Mouse (Mus musculus) heart, embryonic 12.5 days (tissue): ENCODE data around the gene Timm44. TPM values are rescaled to one million over a fixed set of nuclear protein-coding genes. Genes with fewer than 3 reads are reported as not detected.

Source experiments
- ATAC-seq: fragments of 200-750 bp; cut with Nextera tagmentation; 2 replicates; pipeline ENCODE4 v1.8.0; 2017; ENCODE audit warnings: moderate TSS enrichment, moderate library complexity; ENCODE audit not compliant: insufficient number of reproducible peaks, low FRiP score
- H3K27ac ChIP-seq: fragments of 300-500 bp; sonication (generic); 2 replicates; pipeline ENCODE4 v1.5.1; 2016; ENCODE audit warnings: mild to moderate bottlenecking, moderate library complexity; ENCODE audit not compliant: poor library complexity, severe bottlenecking
- H3K27me3 ChIP-seq: fragments of 300-500 bp; sonication (generic); replicated peaks from 2 replicates; pipeline ENCODE4 v1.6.1; 2016; ENCODE audit warnings: mild to moderate bottlenecking, moderate library complexity
- H3K36me3 ChIP-seq: fragments of 300-500 bp; sonication (generic); 2 replicates; pipeline ENCODE4 v1.6.1; 2016; ENCODE audit warnings: mild to moderate bottlenecking, moderate library complexity
- H3K4me1 ChIP-seq: fragments of 300-500 bp; sonication (generic); replicated peaks from 2 replicates; pipeline ENCODE4 v1.6.1; 2016; ENCODE audit warnings: mild to moderate bottlenecking
- H3K4me2 ChIP-seq: fragments of 300-500 bp; sonication (generic); 2 replicates; pipeline ENCODE4 v1.6.1; 2016; ENCODE audit warnings: mild to moderate bottlenecking, moderate library complexity
- H3K4me3 ChIP-seq: fragments of 300-500 bp; sonication (generic); 2 replicates; pipeline ENCODE4 v1.5.1; 2016; ENCODE audit warnings: mild to moderate bottlenecking
- H3K9ac ChIP-seq: fragments of 300-500 bp; sonication (generic); 2 replicates; pipeline ENCODE4 v1.6.1; 2016; ENCODE audit warnings: mild to moderate bottlenecking, moderate library complexity
- H3K9me3 ChIP-seq: fragments of 300-500 bp; sonication (generic); replicated peaks from 2 replicates; pipeline ENCODE4 v1.6.1; 2016; ENCODE audit warnings: mild to moderate bottlenecking, moderate library complexity
- WGBS: fragments of 180-500 bp; shearing (Covaris S2); methylation state at CpG from one replicate; pipeline ENCODE4 v1.1.7; 2016; 5-methylcytosine and 5-hydroxymethylcytosine counted together
- polyA plus RNA-seq: library from polyadenylated mRNA; unstranded; fragments of >200 nt; fragmentation: Nextera tagmentation; extraction: Ambion mirVana; gene quantifications from 2 replicates; pipeline ENCODE4 v1.2.1, GENCODE M21; 2016

Gene Timm44
- polyA plus RNA-seq, 1 experiment from 2014 or later = 59.0 TPM

DNA sequence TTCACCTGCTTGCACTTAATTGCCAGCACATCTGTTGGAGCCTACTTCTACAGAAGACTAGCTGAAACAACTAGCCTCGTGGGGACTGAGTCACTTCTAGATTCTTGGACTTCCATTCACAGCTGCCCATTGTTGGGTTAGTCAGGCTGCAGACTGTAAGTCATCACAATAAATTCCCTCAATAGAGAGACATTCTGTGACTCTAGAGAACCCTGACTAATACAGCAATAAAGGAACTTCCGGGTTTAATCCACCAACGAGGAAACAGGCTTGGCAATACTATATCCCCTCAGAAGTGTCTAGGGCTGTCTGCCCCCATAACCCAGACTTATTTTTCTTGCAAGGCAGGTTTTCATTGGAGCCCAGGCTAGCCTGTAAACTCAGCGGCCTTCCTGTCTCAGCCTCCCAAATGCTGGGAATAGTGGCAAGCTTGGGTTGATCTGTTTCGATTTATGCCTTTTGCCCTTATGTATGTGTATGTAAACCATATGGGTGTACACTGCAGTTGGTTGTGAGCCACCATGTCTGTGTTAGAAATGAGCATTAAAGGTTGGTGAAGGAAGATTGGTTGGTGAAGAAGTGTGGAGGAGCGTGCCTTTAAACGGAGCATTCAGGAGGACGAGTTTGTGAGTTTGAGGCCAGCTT lies 23.5 kb downstream of the Timm44 start:
- Histone ChIP-seq H3K4me1 (peaks cover 45% of the 10 kb centered on the region), H3K4me3 (peak overlapping the region; percentile 95), H3K4me2 (peak overlapping the region; percentile 87), H3K27me3 (no peaks in the 10 kb centered on the region), H3K36me3 (peaks cover 39% of the 10 kb centered on the region), H3K9me3 (no peaks in the 10 kb centered on the region), H3K27ac (no peak overlapping the region), H3K9ac (peak overlapping the region; percentile 91)
- WGBS = 41% methylated on average over 8 of the region's 8 CpGs
- ATAC-seq = no peak

DNA sequence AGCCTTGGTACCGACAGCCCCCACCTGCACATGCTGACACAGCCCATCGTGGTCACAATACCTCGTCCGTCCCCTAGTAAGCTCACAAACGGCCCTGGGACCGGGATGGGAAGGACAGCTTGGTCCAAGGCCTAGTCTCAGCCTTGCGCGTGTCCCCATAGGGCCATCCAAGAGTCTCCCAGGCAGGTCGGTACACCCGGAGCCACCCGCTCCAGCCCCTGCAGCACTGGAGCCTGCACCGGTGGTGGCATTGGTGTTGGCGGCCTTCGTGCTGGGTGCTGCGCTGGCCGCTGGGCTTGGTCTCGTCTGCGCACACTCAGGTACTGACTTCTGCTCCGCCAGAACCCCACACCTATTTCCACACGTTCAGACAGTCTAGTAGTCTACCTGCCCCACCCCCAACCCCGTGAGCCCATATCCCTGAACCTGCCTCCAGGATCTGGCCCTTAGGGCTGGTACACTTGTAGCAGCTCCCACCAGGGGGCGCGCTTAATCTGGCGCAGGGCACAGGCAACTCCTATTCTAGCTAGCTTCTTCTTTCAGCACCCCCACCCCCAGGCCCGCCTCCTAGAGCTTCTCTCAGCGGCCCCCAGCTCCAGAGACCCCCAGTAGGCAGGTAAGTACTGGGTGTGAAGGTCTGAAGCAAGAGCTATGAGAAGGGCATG lies 25.3 kb downstream of the Timm44 start:
- WGBS = 31% methylated on average over 26 of the region's 26 CpGs
- Histone ChIP-seq H3K27me3 (no peaks in the 10 kb centered on the region), H3K27ac (no peak overlapping the region), H3K4me3 (no peak overlapping the region), H3K9me3 (no peaks in the 10 kb centered on the region), H3K4me2 (0 out of 2 replicates have a peak overlapping the region, but pooled peaks have one; percentile 4), H3K36me3 (peaks cover 42% of the 10 kb centered on the region), H3K4me1 (peaks cover 39% of the 10 kb centered on the region), H3K9ac (0 out of 2 replicates have a peak overlapping the region, but pooled peaks have one; percentile 47)
- peak; percentile 23; the same call in 1 of the 2 replicates for ATAC-seq

DNA sequence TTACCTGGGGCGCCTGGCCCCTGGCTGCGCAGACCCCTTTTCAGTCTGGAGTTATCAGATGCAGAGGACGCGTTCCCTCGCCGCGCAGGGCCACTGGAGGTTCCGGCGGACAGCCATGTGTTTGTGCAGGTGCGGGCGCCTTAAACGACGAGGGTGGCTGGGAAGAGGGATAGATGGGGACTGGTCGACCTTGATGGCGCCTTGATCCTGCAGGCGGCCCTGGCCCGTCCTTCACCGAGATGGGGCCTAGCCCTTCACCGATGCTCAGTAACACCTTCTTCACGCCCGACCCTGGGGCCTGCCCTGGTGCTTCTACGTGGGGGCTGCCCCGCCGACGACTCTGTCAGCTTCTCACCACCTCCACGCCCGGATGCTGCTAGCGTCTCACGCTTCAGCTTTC lies 26.5 kb downstream of the Timm44 start:
- Histone ChIP-seq H3K27me3 (no peaks in the 10 kb centered on the region), H3K4me1 (peaks cover 38% of the 10 kb centered on the region), H3K4me3 (peak overlapping the region; percentile 15; the same call in 1 of the 2 replicates), H3K9ac (peak overlapping the region; percentile 55; the same call in 1 of the 2 replicates), H3K9me3 (no peaks in the 10 kb centered on the region), H3K36me3 (peaks cover 42% of the 10 kb centered on the region), H3K27ac (peak overlapping the region; percentile 27; the same call in 1 of the 2 replicates), H3K4me2 (peak overlapping the region; percentile 52)
- 5% methylated on average over 29 of the region's 29 CpGs for WGBS
- ATAC-seq = no peak

DNA sequence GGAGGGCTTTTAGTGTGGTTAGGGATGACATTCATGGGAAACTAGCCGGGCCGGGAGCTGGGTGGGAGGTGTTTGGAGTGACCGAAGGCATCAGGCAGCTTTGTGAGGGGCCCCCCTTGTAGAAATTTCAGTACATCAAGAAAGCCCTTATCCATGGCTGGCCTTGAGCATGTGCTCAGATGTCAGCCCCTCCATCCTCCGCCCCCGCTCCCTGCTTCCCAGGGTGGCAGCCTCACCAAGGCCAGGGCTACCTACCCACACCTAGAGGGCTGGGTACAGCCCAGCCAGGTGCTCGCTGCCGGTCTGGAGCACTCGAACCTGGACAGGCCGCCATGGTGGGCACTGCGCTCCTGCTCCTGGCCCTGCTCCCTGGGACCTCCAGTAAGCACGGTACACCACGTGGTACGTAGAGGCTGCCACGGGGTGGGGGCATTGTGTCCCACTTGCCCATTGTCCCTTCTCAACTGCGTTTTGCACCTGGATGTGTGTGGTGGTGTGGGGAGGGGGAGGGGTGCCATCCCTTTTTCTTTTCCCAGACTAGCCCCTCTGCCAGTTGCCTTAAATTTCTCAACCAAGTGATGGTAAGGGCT lies 27.7 kb downstream of the Timm44 start, which contains the start of gene Tgfbr3l:
TSS of gene Tgfbr3l (plus strand) at position 264 of the 590 bp plus-strand sequence.
- peak within 1 kb of the TSS; percentile 52 for H3K4me2 ChIP-seq
- peaks cover 54% of the 10 kb centered on the region for H3K36me3 ChIP-seq
- no peaks in the 10 kb centered on the region for H3K27me3 ChIP-seq
- 75% methylated on average over 15 of the region's 15 CpGs for WGBS
- H3K9ac ChIP-seq = peak within 1 kb of the TSS; percentile 55; the same call in 1 of the 2 replicates
- H3K4me3 ChIP-seq = no peak within 1 kb of the TSS
- ATAC-seq = no peak
- H3K9me3 ChIP-seq = no peaks in the 10 kb centered on the region
- peaks cover 32% of the 10 kb centered on the region for H3K4me1 ChIP-seq
- H3K27ac ChIP-seq = peak within 1 kb of the TSS; percentile 27; the same call in 1 of the 2 replicates

DNA sequence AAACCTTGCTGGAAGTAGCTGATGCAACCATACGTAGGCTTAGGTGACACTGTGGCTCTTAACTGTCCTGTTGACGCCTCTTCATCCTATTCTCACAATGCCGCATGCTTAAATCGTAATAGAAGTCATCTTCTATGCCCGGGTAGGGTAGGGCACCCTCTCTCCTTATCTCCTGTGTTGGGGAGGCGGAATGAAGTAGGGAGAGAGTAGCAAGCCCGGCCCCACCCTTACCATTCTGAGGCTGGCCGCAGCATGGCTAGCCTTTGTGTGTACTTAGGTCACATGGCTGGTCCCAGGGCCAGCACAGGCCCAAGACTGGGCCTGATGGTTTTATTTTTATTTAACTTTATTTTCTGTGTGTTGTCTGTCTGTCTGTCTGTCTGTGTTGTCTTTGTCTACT lies 28.5 kb downstream of the Timm44 start:
- Histone ChIP-seq H3K4me3 (no peak overlapping the region), H3K9ac (no peak overlapping the region), H3K9me3 (no peaks in the 10 kb centered on the region), H3K36me3 (peaks cover 61% of the 10 kb centered on the region), H3K4me1 (peaks cover 28% of the 10 kb centered on the region), H3K27ac (no peak overlapping the region), H3K27me3 (no peaks in the 10 kb centered on the region), H3K4me2 (no peak overlapping the region)
- 86% methylated on average over 8 of the region's 8 CpGs for WGBS
- ATAC-seq = no peak

DNA sequence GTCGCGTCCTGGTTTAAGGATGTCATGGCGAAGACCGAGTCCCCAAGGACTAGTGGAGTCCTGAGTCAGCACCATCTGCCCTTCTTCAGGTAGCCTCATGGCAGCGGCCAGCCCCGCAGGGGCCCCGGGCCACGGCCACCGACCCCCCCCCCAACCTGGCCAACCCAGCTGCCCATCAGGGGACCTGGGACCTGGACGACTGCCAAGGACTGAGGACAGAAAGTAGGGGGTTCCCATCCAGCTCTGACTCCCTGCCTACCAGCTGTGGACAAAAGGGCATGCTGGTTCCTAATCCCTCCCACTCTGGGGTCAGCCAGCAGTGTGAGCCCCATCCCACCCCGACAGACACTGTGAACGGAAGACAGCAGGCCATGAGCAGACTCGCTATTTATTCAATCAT lies 30.0 kb downstream of the Timm44 start:
- Histone ChIP-seq H3K36me3 (peaks cover 71% of the 10 kb centered on the region), H3K27ac (no peak overlapping the region), H3K9me3 (no peaks in the 10 kb centered on the region), H3K4me2 (no peak overlapping the region), H3K4me3 (no peak overlapping the region), H3K27me3 (no peaks in the 10 kb centered on the region), H3K9ac (no peak overlapping the region), H3K4me1 (peaks cover 32% of the 10 kb centered on the region)
- ATAC-seq = no peak
- WGBS = 82% methylated on average over 13 of the region's 13 CpGs

DNA sequence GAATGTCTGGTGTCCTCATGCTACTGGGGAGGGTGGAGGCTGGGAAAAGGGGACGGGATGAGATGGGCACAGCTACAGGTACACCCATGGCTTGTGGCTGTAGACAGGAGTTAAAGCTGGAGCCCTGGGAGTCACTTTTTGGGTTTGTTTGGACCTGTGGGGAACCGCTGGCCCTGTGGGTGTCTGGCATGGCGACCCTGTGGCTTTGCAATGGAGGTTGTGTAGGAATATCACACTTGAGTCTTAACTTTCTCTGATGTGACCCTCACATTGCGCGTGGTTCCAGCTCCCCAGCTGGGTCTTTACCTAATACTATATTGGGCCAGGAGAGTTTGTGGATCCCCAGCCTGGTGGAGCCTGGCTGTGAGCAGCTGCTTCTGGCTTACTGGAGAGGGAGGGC lies 30.7 kb downstream of the Timm44 start:
- no peak overlapping the region for H3K27ac ChIP-seq
- peaks cover 32% of the 10 kb centered on the region for H3K4me1 ChIP-seq
- ATAC-seq = no peak
- no peaks in the 10 kb centered on the region for H3K9me3 ChIP-seq
- H3K4me2 ChIP-seq = no peak overlapping the region
- H3K9ac ChIP-seq = no peak overlapping the region
- peaks cover 76% of the 10 kb centered on the region for H3K36me3 ChIP-seq
- H3K4me3 ChIP-seq = no peak overlapping the region
- no peaks in the 10 kb centered on the region for H3K27me3 ChIP-seq
- 91% methylated on average over 5 of the region's 5 CpGs for WGBS

DNA sequence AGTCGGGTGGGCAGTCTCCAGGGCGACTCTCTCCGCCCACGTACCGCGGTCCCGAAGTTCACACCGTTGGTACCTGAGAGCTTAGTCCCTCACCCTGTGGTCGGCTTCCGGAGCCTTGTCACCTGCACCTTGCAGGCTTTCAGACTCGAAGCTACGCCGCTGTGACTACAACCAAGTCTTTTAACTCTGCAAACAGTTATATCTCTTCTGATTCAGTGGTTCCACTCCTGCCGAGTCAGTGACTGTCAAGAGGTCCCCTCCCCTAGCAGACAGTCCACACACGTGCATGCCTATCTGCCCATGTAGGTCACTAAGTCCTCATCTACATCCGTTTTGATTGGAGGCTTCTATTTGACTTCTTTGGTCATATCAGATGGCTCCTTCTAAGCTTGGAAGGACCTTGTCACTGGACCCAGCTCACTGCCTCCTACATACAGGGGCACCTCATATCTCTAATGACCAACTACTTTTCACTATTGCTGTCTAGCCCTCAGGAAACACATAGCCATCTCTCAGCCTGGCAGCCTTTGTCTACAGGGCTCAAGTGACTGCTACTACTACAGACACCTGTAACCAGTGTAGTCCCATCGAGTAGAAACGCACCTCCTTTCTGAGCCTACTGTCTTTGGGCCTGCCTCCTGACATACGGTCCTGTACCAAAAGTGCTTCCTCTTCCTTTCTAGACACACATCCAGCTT lies 36.4 kb downstream of the Timm44 start:
- H3K36me3 ChIP-seq = peaks cover 35% of the 10 kb centered on the region
- peaks cover 23% of the 10 kb centered on the region for H3K4me1 ChIP-seq
- peaks cover 15% of the 10 kb centered on the region for H3K27me3 ChIP-seq
- H3K4me2 ChIP-seq = peak overlapping the region; percentile 76
- peak overlapping the region; percentile 89 for H3K27ac ChIP-seq
- H3K9me3 ChIP-seq = no peaks in the 10 kb centered on the region
- H3K4me3 ChIP-seq = peak overlapping the region; percentile 65
- WGBS = 12% methylated on average over 19 of the region's 19 CpGs
- no peak; the same call in 1 of the 2 replicates for ATAC-seq
- H3K9ac ChIP-seq = peak overlapping the region; percentile 81

DNA sequence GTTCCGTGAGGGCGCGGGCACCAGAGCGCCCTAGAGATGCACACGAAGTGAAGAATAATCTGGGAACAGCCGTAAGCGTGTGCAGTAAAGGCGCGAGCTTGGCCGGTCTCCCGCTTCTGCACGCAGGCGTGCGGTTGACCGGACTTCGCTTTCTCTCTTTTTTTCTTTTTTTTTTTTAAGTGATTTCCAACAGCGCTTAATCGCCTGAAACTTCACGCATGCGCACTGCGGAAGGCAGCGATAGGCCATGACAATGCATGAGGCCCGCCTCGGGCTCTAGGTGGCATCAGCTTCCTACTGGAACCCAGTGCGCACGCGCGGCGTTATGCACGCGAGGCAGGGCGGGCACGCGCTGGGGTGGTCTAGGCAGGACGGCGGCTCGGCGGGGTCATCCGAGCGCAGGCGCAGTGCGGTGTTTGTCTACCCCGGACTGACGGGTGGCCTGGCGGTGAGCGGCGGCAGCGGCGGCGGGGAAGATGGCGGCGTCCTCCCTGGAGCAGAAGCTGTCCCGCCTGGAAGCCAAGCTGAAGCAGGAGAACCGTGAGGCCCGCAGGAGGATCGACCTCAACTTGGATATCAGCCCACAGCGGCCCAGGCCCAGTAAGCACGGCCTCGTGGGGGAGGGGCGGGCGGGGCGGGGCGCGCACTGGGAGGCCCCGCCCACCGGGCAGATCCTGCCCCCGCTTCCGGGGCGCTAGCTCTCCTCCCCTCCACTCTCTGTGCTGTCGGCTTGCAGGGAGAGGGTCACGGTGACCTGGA lies 37.1 kb downstream of the Timm44 start, which contains the start of the genes Map2k7 and Gm49320:
TSS of gene Map2k7 (plus strand) at position 307 of the 759 bp plus-strand sequence.
TSS of gene Gm49320 (plus strand) at position 432 of the 759 bp plus-strand sequence.
- H3K27me3 ChIP-seq = peaks cover 15% of the 10 kb centered on the region
- WGBS = 0% methylated on average over 69 of the region's 71 CpGs
- peaks cover 28% of the 10 kb centered on the region for H3K36me3 ChIP-seq
- H3K4me2 ChIP-seq = peak within 1 kb of the TSS; percentile 76
- peak within 1 kb of the TSS; percentile 81 for H3K9ac ChIP-seq
- peaks cover 23% of the 10 kb centered on the region for H3K4me1 ChIP-seq
- peak; percentile 95 for ATAC-seq
- H3K4me3 ChIP-seq = peak within 1 kb of the TSS; percentile 65
- peak within 1 kb of the TSS; percentile 89 for H3K27ac ChIP-seq
- H3K9me3 ChIP-seq = no peaks in the 10 kb centered on the region

DNA sequence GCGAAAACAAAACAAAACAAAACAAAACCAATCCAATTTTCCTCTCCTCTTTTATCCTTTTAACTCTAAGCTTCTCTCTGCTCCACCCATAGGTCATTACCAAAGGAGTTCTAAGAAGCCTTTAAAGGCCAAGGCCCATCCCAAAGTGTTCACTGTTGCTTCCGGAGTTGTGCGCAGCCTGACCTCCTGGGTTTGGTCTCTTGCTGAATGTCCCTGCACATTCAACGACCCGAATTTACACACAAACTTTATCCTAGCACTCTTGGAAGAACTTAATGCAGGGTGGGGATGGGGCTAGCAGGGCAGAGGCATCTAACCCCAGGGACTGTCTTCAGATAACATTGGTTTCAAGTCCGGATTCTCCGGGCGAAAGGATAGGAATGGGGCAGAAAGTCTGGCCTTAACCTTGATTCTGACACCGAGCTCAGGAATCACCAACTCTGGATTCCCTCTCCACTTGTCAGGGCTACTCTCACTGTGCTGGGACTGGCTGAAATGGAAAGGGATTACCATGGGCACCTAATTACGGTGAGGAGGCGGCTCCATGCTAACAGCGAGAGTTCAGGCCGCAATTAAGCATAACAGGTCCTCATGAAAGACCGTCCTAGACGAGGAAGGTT lies 37.8 kb downstream of the Timm44 start:
- peaks cover 21% of the 10 kb centered on the region for H3K36me3 ChIP-seq
- H3K9me3 ChIP-seq = no peaks in the 10 kb centered on the region
- H3K27ac ChIP-seq = peak overlapping the region; percentile 89
- H3K4me1 ChIP-seq = peaks cover 23% of the 10 kb centered on the region
- H3K4me2 ChIP-seq = peak overlapping the region; percentile 76
- ATAC-seq = no peak; the same call in 1 of the 2 replicates
- peak overlapping the region; percentile 65 for H3K4me3 ChIP-seq
- peak overlapping the region; percentile 79 for H3K9ac ChIP-seq
- peaks cover 15% of the 10 kb centered on the region for H3K27me3 ChIP-seq
- 15% methylated on average over 15 of the region's 15 CpGs for WGBS
